Mouse (Mus musculus) midbrain, embryonic 14.5 days (tissue): ENCODE measurements at regions not wholly inside any gene's neighbourhood (a gene's known extent, or its start where the extent isn't known, plus 50 kb on each side); places are given as distances from the start of the nearest gene placed in this dataset.

ENCODE experiments used
- ATAC-seq: fragments of 200-750 bp; cut with Nextera tagmentation; 2 replicates; pipeline ENCODE4 v1.8.0; 2017; ENCODE audit warnings: moderate number of reproducible peaks, moderate library complexity; ENCODE audit not compliant: low FRiP score, low TSS enrichment
- DNase-seq: peaks from one replicate; pipeline ENCODE4 v3.0.0-alpha.2; 2015
- H3K27ac ChIP-seq: fragments of 300-500 bp; sonication (generic); replicated peaks from 2 replicates; pipeline ENCODE4 v1.5.1; 2014; ENCODE audit warnings: mild to moderate bottlenecking, low read depth, low read length, moderate library complexity
- H3K27me3 ChIP-seq: fragments of 300-500 bp; sonication (generic); 2 replicates; pipeline ENCODE4 v1.6.1; 2014; ENCODE audit warnings: low read length, control low read depth, mixed read lengths; ENCODE audit not compliant: control insufficient read depth, insufficient read depth
- H3K36me3 ChIP-seq: fragments of 300-500 bp; sonication (generic); 2 replicates; pipeline ENCODE4 v1.6.1; 2014; ENCODE audit warnings: low read length, control low read depth; ENCODE audit not compliant: control insufficient read depth, insufficient read depth
- H3K4me1 ChIP-seq: fragments of 300-500 bp; sonication (generic); 2 replicates; pipeline ENCODE4 v1.6.1; 2014; ENCODE audit warnings: mild to moderate bottlenecking, antibody characterized with exemption, low read length, control low read depth; ENCODE audit not compliant: control insufficient read depth, insufficient read depth
- H3K4me2 ChIP-seq: fragments of 300-500 bp; sonication (generic); 2 replicates; pipeline ENCODE4 v1.6.1; 2014; ENCODE audit warnings: mild to moderate bottlenecking, low read length, moderate library complexity
- H3K4me3 ChIP-seq: fragments of 300-500 bp; sonication (generic); replicated peaks from 2 replicates; pipeline ENCODE4 v1.5.1; 2014; ENCODE audit warnings: low read depth, low read length
- H3K9ac ChIP-seq: fragments of 300-500 bp; sonication (generic); replicated peaks from 2 replicates; pipeline ENCODE4 v1.6.1; 2014; ENCODE audit warnings: mild to moderate bottlenecking, low read length, moderate library complexity
- H3K9me3 ChIP-seq: fragments of 300-500 bp; sonication (generic); 2 replicates; pipeline ENCODE4 v1.6.1; 2016; ENCODE audit warnings: low read length, control low read depth, mixed read lengths; ENCODE audit not compliant: control insufficient read depth
- WGBS: fragments of 180-500 bp; shearing (Covaris S2); extraction: QIAGEN DNeasy Blood & Tissue Kit; methylation state at CpG from one replicate; pipeline ENCODE4 v1.1.7; 2014; 5-methylcytosine and 5-hydroxymethylcytosine counted together

GRCm38 (mm10) chr13:110527681-110528080 lies 132.8 kb downstream of the Plk2 start:
- no peaks in the 10 kb centered on the region for H3K36me3 ChIP-seq
- H3K27me3 ChIP-seq, result no peaks in the 10 kb centered on the region
- H3K27ac ChIP-seq, result no peak overlapping the region
- DNase-seq (no peak), ATAC-seq (no peak)
- H3K9me3 ChIP-seq, result no peaks in the 10 kb centered on the region
- H3K4me2 ChIP-seq, result no peak overlapping the region
- H3K4me3 ChIP-seq, result no peak overlapping the region
- no peak overlapping the region for H3K9ac ChIP-seq
- H3K4me1 ChIP-seq, result no peaks in the 10 kb centered on the region
- WGBS, result 93% methylated on average over 3 of the region's 3 CpGs

GRCm38 (mm10) chr13:110529624-110530023 lies 134.8 kb downstream of the Plk2 start:
- no peak for DNase-seq
- H3K4me2 ChIP-seq, result no peak overlapping the region
- no peak overlapping the region for H3K9ac ChIP-seq
- whole genome bisulfite sequencing, result 95% methylated on average over 3 of the region's 4 CpGs
- ATAC-seq, result no peak
- H3K9me3 ChIP-seq, result no peaks in the 10 kb centered on the region
- no peak overlapping the region for H3K27ac ChIP-seq
- no peak overlapping the region for H3K4me3 ChIP-seq
- H3K4me1 ChIP-seq, result 0 out of 2 replicates have a peak, but pooled peaks cover 3% of the 10 kb centered on the region
- H3K27me3 ChIP-seq, result no peaks in the 10 kb centered on the region
- no peaks in the 10 kb centered on the region for H3K36me3 ChIP-seq

- no peak overlapping the region for H3K27ac ChIP-seq
Measured at GRCm38 (mm10) chr13:110534320-110534764, 139.5 kb downstream of the Plk2 start.

GRCm38 (mm10) chr13:110535785-110536184 lies 140.9 kb downstream of the Plk2 start:
- Histone ChIP-seq H3K4me2 (no peak overlapping the region), H3K4me1 (peaks cover 10% of the 10 kb centered on the region), H3K36me3 (no peaks in the 10 kb centered on the region), H3K27ac (no peak overlapping the region), H3K9me3 (no peaks in the 10 kb centered on the region), H3K9ac (no peak overlapping the region), H3K4me3 (no peak overlapping the region), H3K27me3 (no peaks in the 10 kb centered on the region)
- ATAC-seq, result no peak
- DNase-seq, result no peak
- WGBS, result 84% methylated on average over 2 of the region's 2 CpGs

More at GRCm38 (mm10) chr13:110534320-110534764, 139.5 kb downstream of the Plk2 start:
- no peak overlapping the region for H3K4me3 ChIP-seq
- no peak overlapping the region for H3K9ac ChIP-seq
- DNase-seq (no peak), ATAC-seq (no peak)
- no peaks in the 10 kb centered on the region for H3K27me3 ChIP-seq
- WGBS, result 8% methylated on average over 7 of the region's 7 CpGs
- H3K36me3 ChIP-seq, result no peaks in the 10 kb centered on the region
- no peak overlapping the region for H3K4me2 ChIP-seq
- 0 out of 2 replicates have a peak, but pooled peaks cover 5% of the 10 kb centered on the region for H3K4me1 ChIP-seq
- no peaks in the 10 kb centered on the region for H3K9me3 ChIP-seq

GRCm38 (mm10) chr13:110537960-110538463 lies 143.2 kb downstream of the Plk2 start:
- H3K27ac ChIP-seq, result no peak overlapping the region
- H3K9me3 ChIP-seq, result no peaks in the 10 kb centered on the region
- no peaks in the 10 kb centered on the region for H3K36me3 ChIP-seq
- no peaks in the 10 kb centered on the region for H3K27me3 ChIP-seq
- no peak for DNase-seq
- peaks cover 12% of the 10 kb centered on the region for H3K4me1 ChIP-seq
- H3K4me2 ChIP-seq, result no peak overlapping the region
- no peak overlapping the region for H3K4me3 ChIP-seq
- WGBS, result 69% methylated on average over 7 of the region's 7 CpGs
- no peak for ATAC-seq
- H3K9ac ChIP-seq, result no peak overlapping the region

GRCm38 (mm10) chr13:110540543-110541265 lies 145.9 kb downstream of the Plk2 start:
- H3K27ac ChIP-seq, result peak overlapping the region; percentile 27
- H3K9me3 ChIP-seq, result no peaks in the 10 kb centered on the region

GRCm38 (mm10) chr13:110541288-110542148 lies 146.7 kb downstream of the Plk2 start:
- Histone ChIP-seq H3K4me2 (no peak overlapping the region), H3K4me3 (no peak overlapping the region), H3K9me3 (no peaks in the 10 kb centered on the region), H3K9ac (no peak overlapping the region), H3K36me3 (no peaks in the 10 kb centered on the region), H3K27ac (no peak overlapping the region; the same call in 1 of the 2 replicates), H3K27me3 (no peaks in the 10 kb centered on the region), H3K4me1 (peaks cover 7% of the 10 kb centered on the region)
- no peak for DNase-seq
- ATAC-seq, result no peak
- WGBS, result 79% methylated on average over 5 of the region's 5 CpGs

More at GRCm38 (mm10) chr13:110540543-110541265, 145.9 kb downstream of the Plk2 start:
- H3K36me3 ChIP-seq, result no peaks in the 10 kb centered on the region
- no peak overlapping the region for H3K4me3 ChIP-seq
- WGBS, result 39% methylated on average over 13 of the region's 13 CpGs
- H3K4me2 ChIP-seq, result no peak overlapping the region
- no peaks in the 10 kb centered on the region for H3K27me3 ChIP-seq
- no peak; the same call in 1 of the 2 replicates for ATAC-seq
- no peak overlapping the region for H3K9ac ChIP-seq
- H3K4me1 ChIP-seq, result peaks cover 7% of the 10 kb centered on the region
- DNase-seq, result peak; percentile 77

GRCm38 (mm10) chr13:110542303-110543065 lies 147.6 kb downstream of the Plk2 start:
- H3K36me3 ChIP-seq, result no peaks in the 10 kb centered on the region
- no peaks in the 10 kb centered on the region for H3K9me3 ChIP-seq
- H3K27me3 ChIP-seq, result no peaks in the 10 kb centered on the region
- 83% methylated on average over 5 of the region's 5 CpGs for WGBS
- ATAC-seq (no peak), DNase-seq (no peak)
- H3K4me1 ChIP-seq, result peaks cover 7% of the 10 kb centered on the region
- H3K9ac ChIP-seq, result no peak overlapping the region
- H3K27ac ChIP-seq, result no peak overlapping the region
- no peak overlapping the region for H3K4me2 ChIP-seq
- H3K4me3 ChIP-seq, result no peak overlapping the region
